Mouse (Mus musculus) CD4-positive, CD25-positive, alpha-beta regulatory T cell, adult 2 months (primary cell): ENCODE data around the gene Cacna1f.

Experiments
- DNase-seq: peaks from one replicate; pipeline ENCODE4 v3.0.0-alpha.2; 2012; ENCODE audit warnings: low read depth, low spot score

The Cacna1f gene

GRCm38 (mm10) chrX:7632560-7632959 is 25.7 kb downstream of the Cacna1f start:
- DNase-seq = no peak

- no peak for DNase-seq
Observed at GRCm38 (mm10) chrX:7635101-7635500, 28.2 kb downstream of the Cacna1f start.

- peak; percentile 91 for DNase-seq
Observed at GRCm38 (mm10) chrX:7638401-7639091, 31.7 kb downstream of the Cacna1f start, which contains the start of gene Syp. Gene Syp, plus strand, starts transcription at chrX:7638471.

GRCm38 (mm10) chrX:7639536-7640325 is 32.8 kb downstream of the Cacna1f start:
- no peak for DNase-seq

GRCm38 (mm10) chrX:7640785-7641184 is 33.9 kb downstream of the Cacna1f start:
- DNase-seq = no peak

DNA sequence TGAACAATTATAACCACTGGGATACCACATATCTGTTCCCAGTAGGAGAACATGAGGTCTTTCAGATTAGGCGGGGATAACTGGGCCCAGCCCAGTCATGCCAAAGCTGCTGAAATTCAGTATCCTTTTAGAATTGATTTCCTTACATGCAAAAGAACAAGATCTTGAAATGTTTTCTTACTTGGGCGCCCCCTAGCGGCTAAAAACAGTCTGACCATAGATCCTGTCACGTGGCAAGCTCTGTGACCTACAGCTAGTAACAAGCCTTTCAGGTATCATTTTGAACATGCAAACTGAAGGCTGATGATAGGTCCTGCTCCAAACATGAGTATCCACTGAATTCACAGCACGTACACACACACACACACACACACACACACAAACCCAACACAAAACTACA is 38.5 kb downstream of the Cacna1f start:
- DNase-seq = peak; percentile 88

- DNase-seq = peak; percentile 92
Observed at GRCm38 (mm10) chrX:7648671-7649304, 41.9 kb downstream of the Cacna1f start.

DNA sequence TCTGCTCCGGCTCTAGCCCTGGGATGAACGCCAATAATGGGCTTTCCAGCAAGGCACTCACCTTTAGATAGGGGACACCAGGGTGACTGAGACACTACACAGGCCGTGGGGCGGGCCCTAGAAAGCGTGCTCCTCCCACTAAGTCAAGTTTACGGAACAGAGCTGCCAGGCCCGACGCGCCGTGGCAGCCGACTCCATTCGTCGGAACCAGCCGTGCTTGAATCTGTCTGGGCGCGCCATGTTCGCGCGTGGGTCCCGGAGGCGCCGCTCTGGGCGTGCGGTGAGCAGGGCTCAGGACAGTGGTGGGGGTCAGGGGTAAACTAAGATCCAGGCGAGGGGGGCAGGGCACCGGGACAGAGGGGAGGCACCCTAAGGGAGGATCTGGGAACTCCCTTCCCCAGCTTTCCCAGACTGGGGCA is 50.3 kb downstream of the Cacna1f start, which contains the start of gene Prickle3:
TSS of gene Prickle3 (plus strand) at position 40 of the 419 bp plus-strand sequence.
- peak; percentile 81 for DNase-seq

GRCm38 (mm10) chrX:7658031-7658784 is 51.3 kb downstream of the Cacna1f start:
- no peak for DNase-seq

DNA sequence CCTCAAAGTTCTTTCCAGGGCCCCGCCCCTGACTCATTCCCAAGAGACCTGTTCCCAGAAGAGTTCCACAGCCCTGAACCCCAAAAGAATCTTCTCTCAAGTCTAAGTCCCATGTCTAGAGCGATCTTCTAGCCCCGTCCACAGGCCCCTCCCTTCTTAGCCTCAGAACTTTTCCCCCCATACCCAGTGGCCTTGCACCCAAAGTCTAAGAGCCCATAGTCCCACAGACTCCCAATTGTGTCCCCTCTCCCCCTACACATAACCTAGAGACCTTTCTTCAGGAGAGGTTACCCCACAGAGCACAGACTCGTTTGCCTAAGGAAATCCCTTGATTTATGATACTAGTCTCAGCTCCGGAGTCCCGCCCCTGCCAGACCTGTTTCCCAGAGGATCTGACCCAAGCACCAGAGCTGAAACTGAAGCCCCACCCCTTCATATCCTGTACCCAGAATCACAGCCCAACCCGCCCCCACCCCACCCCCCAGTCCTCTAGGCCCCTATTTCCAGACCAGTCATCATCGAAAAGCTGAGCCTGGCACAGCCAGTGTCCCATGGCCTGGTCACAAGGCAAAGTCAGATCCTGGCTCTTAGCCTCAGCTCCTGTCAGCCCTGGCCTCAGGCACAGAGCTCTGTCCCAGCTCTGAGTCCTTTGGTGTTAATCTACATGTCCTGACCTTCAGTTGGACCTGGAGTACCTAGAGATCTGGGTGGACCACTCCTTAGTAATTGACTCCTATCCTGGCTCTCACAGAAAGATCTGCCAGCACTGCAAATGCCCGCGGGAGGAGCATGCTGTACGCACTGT is 52.1 kb downstream of the Cacna1f start:
- no peak for DNase-seq

- DNase-seq = no peak
Observed at GRCm38 (mm10) chrX:7661086-7661485, 54.2 kb downstream of the Cacna1f start.

- DNase-seq = no peak
Observed at GRCm38 (mm10) chrX:7662936-7663335, 56.1 kb downstream of the Cacna1f start.

GRCm38 (mm10) chrX:7664791-7665190 is 57.9 kb downstream of the Cacna1f start:
- no peak for DNase-seq

- no peak for DNase-seq
Observed at GRCm38 (mm10) chrX:7665739-7666502, 59.0 kb downstream of the Cacna1f start.

DNA sequence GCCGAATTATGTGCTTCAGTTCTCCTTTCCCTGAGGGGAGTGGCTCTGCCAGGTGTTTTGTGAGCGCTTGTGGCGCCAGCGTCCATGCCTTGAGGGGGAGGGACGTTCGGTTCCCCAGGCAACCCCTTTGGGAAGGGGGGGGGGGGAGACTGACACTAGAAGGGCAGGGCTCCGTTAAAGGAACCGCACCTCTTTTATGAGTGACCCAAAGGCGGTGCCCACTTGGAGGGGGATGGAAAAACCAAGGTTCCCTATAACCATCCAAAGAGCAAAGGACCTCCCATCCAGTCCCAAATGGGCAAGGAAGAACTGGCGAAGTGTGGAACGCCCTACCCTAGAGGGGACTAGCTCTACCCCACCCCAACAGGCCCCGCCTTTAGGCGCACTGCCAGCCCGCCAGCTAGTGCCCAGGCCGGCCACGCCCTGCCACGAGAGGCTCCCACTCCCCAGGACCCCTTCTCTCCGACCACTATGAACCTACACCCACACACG is 63.6 kb downstream of the Cacna1f start:
- DNase-seq = peak; percentile 66

DNA sequence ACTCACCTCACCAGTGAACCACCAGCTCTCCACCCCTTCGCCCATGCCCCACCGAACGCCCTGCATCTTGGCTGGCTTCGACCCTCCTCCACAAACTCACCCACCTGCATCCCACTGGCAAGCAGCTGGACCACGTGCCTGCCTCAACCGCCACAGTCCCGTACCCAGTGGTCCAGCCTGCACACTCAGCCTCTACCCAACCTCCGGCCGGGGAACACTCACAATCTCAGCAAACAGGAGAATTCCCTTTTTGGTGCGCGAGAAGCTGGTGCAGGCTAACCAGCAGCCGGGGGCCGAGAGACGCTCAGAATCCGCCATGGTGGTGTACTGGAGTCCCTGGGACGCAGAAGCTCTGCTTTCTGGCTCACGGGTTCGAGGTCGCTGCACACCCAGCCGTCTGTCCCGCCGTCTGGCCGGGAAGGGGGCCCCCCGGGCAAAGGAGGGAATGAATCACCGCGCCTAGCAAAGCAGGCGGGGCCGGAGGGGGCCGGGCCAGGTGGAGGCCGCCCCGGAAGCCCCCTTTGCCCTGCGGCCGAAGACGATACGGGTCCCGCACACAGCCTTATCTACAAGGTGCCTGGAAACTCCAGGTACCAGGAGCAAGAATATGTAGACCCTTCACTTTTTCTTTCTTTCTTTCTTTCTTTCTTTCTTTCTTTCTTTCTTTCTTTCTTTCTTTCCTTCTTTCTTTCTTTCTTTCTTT is 64.2 kb downstream of the Cacna1f start, which contains the start of gene Plp2:
TSS of gene Plp2 (minus strand) at position 470 of the 703 bp plus-strand sequence.
- DNase-seq = peak; percentile 51

DNA sequence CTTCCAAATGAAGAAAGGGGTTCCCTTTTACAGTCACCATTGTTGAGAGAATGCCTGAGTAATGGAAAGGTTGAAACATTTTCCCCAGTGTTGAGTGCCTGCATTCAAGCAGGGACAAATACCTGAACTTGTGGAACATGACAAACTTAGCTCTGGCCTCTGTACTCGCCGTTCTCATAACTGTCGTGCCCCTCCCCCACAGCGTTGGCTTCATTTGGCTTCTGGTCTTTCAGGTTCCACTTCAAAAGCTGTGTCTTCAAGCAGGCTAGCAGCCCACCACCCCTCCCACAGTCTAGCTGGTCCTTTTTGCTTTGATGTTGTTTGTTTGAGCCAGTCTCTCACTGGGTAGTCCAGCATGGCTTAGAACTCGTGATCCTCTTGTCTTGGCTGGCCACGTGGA is 65.9 kb downstream of the Cacna1f start:
- DNase-seq = no peak

- DNase-seq = peak; percentile 56
Observed at GRCm38 (mm10) chrX:7673578-7674281, 66.8 kb downstream of the Cacna1f start.
